Mouse (Mus musculus): ENCODE results near the gene Zcchc17. TPM values are rescaled to one million over a fixed set of nuclear protein-coding genes. Genes with fewer than 3 reads are reported as not detected.

Gene Zcchc17
- polyA plus RNA-seq, 1 experiment from 2014 or later, result 48.2 TPM

DNA sequence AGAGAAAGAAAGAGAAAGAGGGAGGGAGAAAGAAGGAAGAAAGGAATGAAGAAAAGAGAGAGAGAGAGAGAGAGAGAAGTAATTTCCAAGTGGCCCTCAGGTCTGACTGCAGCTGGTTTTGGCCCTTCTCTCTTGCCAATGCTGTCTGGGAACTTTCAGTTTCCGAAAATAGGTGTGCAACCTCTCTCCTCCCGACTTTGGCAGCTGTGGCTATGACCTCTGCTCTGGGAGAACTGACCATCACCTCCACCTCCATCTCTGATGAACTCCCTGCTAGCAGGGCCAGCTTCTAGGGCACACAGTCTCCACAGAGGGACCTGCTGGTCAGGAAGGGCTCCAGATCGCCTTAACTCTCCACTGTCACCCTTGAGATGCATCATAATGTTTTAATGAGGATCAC lies 73.2 kb downstream of the Zcchc17 start:
- H3K4me2 ChIP-seq, result no peak overlapping the region
- no peaks in the 10 kb centered on the region for H3K4me1 ChIP-seq (replicated peaks)
- peaks cover 30% of the 10 kb centered on the region for H3K27me3 ChIP-seq (replicated peaks)
- no peaks in the 10 kb centered on the region for H3K36me3 ChIP-seq
- no peak overlapping the region for H3K9ac ChIP-seq
- no peaks in the 10 kb centered on the region for H3K9me3 ChIP-seq (replicated peaks)
- 26% methylated on average over 3 of the region's 3 CpGs for WGBS
- H3K4me3 ChIP-seq, result no peak overlapping the region
- no peak for ATAC-seq (ENCODE audit: insufficient number of reproducible peaks, low FRiP score)
- H3K27ac ChIP-seq (ENCODE audit: poor library complexity, severe bottlenecking), result no peak overlapping the region

DNA sequence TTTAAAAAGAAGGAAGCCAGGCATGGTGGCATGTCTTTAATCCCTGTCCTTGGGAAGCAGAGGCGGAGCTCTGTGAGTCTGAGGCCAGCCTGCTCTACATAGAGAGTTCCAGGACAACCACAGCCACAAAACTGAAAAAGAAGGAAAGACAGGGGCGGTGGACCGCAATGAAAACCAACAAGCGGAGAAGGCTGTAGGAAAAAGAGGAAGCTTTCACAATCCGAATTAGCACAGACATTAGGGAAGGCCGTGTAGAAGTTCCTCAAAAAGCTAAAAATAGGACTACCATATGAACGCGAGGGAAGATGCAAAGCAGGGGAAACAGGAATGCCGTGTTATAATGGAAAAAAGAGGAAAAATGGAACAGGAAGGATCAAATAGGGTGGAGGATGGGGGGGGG lies 75.9 kb downstream of the Zcchc17 start:
- H3K9ac ChIP-seq, result no peak overlapping the region
- 60% methylated on average over 9 of the region's 9 CpGs for WGBS

DNA sequence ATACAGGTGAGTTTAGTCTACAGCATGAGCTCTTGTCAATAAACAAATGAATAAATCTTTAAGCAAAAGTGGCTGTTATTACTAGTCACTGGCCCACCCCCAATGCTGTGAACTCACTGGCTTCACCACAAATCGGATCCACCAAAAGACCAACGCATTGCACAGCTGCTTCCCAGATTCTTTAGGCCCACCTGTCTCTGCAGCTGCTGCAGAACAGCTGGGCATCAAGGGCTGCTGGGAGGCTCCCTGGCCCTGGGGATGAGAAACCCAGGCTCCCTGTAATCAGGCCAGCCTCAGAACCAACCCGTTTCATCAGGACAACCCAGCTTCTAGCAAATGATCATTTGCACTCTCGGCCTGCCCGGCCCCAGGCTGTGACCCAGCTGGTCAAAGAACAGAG lies 76.9 kb downstream of the Zcchc17 start:
- no peak overlapping the region for H3K9ac ChIP-seq
- H3K4me1 ChIP-seq (replicated peaks), result no peaks in the 10 kb centered on the region
- no peak overlapping the region for H3K4me3 ChIP-seq
- 69% methylated on average over 5 of the region's 5 CpGs for WGBS
- H3K9me3 ChIP-seq (replicated peaks), result no peaks in the 10 kb centered on the region
- no peaks in the 10 kb centered on the region for H3K36me3 ChIP-seq
- H3K4me2 ChIP-seq, result no peak overlapping the region
- peaks cover 56% of the 10 kb centered on the region for H3K27me3 ChIP-seq (replicated peaks)
- no peak overlapping the region for H3K27ac ChIP-seq (ENCODE audit: poor library complexity, severe bottlenecking)
- ATAC-seq (ENCODE audit: insufficient number of reproducible peaks, low FRiP score), result no peak

More for the DNA sequence above, 75.9 kb downstream of the Zcchc17 start:
- ATAC-seq (ENCODE audit: insufficient number of reproducible peaks, low FRiP score), result no peak
- Histone ChIP-seq H3K4me2 (no peak overlapping the region), H3K4me1 (replicated peaks) (no peaks in the 10 kb centered on the region), H3K36me3 (no peaks in the 10 kb centered on the region), H3K9me3 (replicated peaks) (no peaks in the 10 kb centered on the region), H3K4me3 (no peak overlapping the region), H3K27me3 (replicated peaks) (peaks cover 46% of the 10 kb centered on the region), H3K27ac (ENCODE audit: poor library complexity, severe bottlenecking) (no peak overlapping the region)

DNA sequence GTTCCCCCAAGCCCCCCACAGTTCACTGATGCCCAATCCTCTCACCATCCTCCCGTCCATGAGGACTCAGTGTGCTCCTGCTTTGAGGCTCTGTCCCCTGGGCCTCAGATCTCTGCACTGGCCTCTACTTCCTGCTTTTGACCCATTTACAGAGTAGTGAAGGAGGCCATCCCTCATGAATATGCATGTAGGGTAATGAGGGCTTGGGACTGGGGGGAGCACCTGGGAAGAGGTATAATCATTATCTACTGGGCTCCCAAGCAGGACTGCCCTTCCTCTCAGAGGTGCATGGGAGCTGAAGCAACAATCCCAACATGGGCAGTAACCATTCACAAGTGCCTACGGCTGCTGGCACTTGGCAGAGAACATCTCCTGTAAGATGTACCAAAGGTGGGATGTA lies 80.6 kb downstream of the Zcchc17 start, which contains the start of gene Serinc2:
Gene Serinc2 (minus strand): TSS at position 101 of the 400 bp plus-strand sequence.
- Histone ChIP-seq H3K4me3 (no peak within 1 kb of the TSS), H3K4me1 (replicated peaks) (peaks cover 14% of the 10 kb centered on the region), H3K27me3 (replicated peaks) (peaks cover 84% of the 10 kb centered on the region), H3K9me3 (replicated peaks) (no peaks in the 10 kb centered on the region), H3K27ac (ENCODE audit: poor library complexity, severe bottlenecking) (no peak within 1 kb of the TSS), H3K9ac (no peak within 1 kb of the TSS), H3K4me2 (no peak within 1 kb of the TSS), H3K36me3 (no peaks in the 10 kb centered on the region)
- WGBS, result 66% methylated on average over 2 of the region's 2 CpGs
- ATAC-seq (ENCODE audit: insufficient number of reproducible peaks, low FRiP score), result no peak

DNA sequence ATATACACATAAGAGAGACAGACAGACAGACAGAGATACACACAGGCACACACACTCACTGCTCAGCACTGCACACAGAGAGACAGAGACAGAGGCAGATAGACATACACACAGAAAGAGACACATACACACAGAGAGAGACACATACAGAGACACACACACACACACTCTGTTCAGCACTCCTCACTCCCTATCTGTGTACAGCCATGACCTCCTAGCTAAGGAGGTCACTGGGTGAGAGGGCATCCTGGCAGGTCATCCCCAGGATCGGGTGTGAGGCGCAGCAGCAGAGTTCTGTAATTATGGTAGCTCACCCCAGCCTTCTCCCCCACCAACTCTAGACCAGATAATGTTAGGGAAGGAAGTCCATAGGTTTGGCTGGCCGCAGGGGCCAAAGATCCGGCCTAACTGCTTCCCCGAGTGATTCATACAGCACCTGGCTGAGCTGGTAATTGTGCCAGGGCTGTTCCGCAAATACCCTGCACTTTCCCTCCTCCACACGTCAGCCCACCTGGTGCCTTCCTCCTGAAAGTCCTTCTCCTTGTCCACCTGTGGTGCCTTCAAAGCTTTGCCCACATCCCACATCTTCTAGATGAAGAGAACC lies 83.1 kb downstream of the Zcchc17 start:
- Histone ChIP-seq H3K36me3 (no peaks in the 10 kb centered on the region), H3K27ac (ENCODE audit: poor library complexity, severe bottlenecking) (no peak overlapping the region), H3K4me2 (no peak overlapping the region), H3K4me3 (no peak overlapping the region), H3K9ac (no peak overlapping the region), H3K9me3 (replicated peaks) (no peaks in the 10 kb centered on the region), H3K27me3 (replicated peaks) (peaks cover 95% of the 10 kb centered on the region), H3K4me1 (replicated peaks) (peaks cover 20% of the 10 kb centered on the region)
- ATAC-seq (ENCODE audit: insufficient number of reproducible peaks, low FRiP score), result no peak
- WGBS, result 66% methylated on average over 7 of the region's 7 CpGs

DNA sequence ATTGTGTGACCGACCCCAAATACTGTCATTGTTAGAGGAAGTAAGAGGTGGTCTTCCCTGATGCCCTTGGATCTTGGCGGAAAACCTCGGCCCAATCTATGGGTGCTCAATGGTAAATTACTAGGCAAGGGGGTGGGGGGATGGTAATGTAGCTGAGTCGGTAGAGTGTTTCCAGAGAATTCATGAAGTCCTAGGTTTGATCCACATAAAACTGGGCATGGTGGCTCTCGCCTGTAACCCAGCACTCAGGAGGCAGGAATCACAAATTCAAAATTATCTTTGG lies 84.0 kb downstream of the Zcchc17 start:
- no peaks in the 10 kb centered on the region for H3K36me3 ChIP-seq
- 49% methylated on average over 5 of the region's 5 CpGs for WGBS
- H3K9me3 ChIP-seq (replicated peaks), result no peaks in the 10 kb centered on the region
- no peak overlapping the region for H3K9ac ChIP-seq
- peaks cover 20% of the 10 kb centered on the region for H3K4me1 ChIP-seq (replicated peaks)
- H3K4me2 ChIP-seq, result peak overlapping the region; percentile 92; the same call in 1 of the 2 replicates
- H3K27ac ChIP-seq (ENCODE audit: poor library complexity, severe bottlenecking), result no peak overlapping the region
- peaks cover 95% of the 10 kb centered on the region for H3K27me3 ChIP-seq (replicated peaks)
- no peak for ATAC-seq (ENCODE audit: insufficient number of reproducible peaks, low FRiP score)
- peak overlapping the region; percentile 56 for H3K4me3 ChIP-seq

DNA sequence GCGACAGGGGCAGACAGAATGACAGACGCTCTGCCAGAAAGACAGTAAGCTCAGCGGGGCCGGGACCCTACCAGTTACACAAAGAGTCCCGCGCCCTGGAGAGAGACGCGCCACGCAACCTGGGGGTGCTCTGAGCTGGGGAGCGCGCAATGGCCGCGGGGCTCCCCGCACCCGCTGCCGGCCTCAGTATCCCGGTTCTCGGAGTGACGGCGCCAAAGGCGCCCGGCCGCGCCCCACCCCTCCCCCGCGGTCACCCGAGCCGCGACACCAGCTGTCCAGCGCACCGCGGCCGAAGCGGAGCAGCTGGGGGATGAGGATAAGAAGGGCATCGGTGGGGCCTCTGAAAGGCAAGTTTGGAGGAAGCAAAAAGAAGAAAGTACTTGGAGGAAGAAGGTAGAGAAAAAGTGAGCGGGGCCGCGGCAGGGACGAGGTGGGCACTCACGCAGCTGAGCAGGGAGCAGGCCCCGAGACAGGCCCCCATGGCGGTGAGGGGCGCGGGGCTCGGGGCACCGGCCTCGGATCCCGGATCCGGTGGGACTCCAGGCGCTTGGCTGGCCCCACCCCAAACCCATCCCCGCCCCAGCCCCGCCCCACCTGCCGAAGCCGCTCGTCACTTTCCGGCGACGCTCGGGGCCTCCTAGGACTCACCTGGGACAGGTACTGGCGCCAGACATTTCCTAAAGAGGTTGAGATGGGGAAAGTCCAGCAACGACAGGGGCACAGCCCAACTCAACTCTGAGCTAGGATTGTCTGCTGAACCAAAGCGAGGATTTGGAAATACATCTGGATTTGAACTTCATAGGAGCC lies 84.5 kb downstream of the Zcchc17 start:
- Histone ChIP-seq H3K4me2 (peak overlapping the region; percentile 92), H3K27me3 (replicated peaks) (peaks cover 94% of the 10 kb centered on the region), H3K36me3 (no peaks in the 10 kb centered on the region), H3K9ac (peak overlapping the region; percentile 66), H3K4me3 (peak overlapping the region; percentile 56), H3K4me1 (replicated peaks) (peaks cover 20% of the 10 kb centered on the region), H3K9me3 (replicated peaks) (no peaks in the 10 kb centered on the region), H3K27ac (ENCODE audit: poor library complexity, severe bottlenecking) (no peak overlapping the region)
- 0 out of 2 replicates have a peak, but pooled peaks have one; percentile 45 for ATAC-seq (ENCODE audit: insufficient number of reproducible peaks, low FRiP score)
- 2% methylated on average over 61 of the region's 62 CpGs for WGBS

DNA sequence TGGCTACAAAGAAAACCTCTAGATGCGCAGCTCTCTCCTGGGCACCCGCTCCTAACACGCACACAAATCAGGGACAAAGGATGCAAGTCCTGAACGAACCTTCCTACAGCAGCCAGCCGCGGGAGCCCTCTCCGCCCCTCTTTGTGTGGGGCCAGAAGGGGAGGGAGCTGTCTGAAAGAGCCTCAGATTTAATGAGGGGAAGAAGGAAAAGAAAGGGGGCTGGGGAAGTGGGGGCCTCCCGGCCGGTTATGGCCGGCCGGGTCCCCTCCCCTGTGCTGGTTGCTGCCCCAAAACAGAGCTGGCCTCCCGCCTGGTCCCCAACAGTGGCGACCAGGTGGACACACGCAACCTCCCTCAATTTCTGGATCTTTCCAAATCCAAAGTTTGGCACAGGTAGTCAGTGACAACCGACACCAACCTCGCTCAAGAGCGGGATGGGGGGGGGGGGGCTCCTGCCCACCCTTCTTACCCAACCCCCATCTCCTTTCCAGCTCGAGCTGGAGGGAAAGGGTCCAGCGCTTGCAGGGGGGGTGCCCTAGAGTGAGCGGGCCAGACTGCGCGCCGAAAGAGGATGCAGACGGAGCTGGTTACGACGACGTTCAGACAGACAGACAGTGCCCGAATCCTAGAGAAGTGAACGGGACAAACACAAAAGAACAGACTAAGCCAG lies 85.3 kb downstream of the Zcchc17 start:
- ATAC-seq (ENCODE audit: insufficient number of reproducible peaks, low FRiP score), result no peak
- H3K27ac ChIP-seq (ENCODE audit: poor library complexity, severe bottlenecking), result peak overlapping the region; percentile 28; the same call in 1 of the 2 replicates
- WGBS, result under 1% methylated on average over 28 of the region's 29 CpGs
- H3K4me3 ChIP-seq, result peak overlapping the region; percentile 56
- H3K4me1 ChIP-seq (replicated peaks), result peaks cover 20% of the 10 kb centered on the region
- H3K9me3 ChIP-seq (replicated peaks), result no peaks in the 10 kb centered on the region
- H3K27me3 ChIP-seq (replicated peaks), result peaks cover 92% of the 10 kb centered on the region
- H3K9ac ChIP-seq, result peak overlapping the region; percentile 66
- no peaks in the 10 kb centered on the region for H3K36me3 ChIP-seq
- peak overlapping the region; percentile 92 for H3K4me2 ChIP-seq

DNA sequence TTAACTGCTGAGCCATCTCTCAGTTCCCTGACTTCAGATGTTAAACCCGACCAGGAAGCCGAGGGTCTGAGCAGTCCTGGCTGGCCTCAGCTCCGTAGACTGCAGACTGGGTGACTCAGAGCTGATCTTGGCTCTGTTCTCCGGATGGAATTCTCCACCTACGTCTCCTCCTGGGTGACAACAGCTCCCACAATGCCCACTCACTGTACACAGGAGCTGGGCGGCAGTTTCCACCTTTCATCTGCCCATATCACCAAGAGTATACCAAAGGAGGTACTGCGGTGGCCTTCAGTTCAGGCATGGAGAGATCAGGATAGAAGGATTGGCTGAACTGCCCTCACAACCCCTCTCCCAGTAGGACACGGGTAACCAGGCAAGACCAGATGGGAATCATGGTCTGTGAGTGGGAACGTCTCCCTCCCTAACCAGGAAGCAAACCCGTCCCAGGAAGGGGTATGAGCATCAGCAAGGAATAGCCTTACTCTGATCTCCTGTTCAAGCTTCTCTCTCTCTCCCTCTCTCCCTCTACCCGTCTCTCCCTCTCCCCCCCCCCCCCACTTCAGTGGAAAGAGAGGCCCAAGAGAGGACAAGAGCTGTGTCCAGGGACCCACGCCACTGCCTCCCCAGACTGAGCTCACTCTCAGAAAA lies 85.9 kb downstream of the Zcchc17 start:
- Histone ChIP-seq H3K9ac (peak overlapping the region; percentile 66), H3K4me1 (replicated peaks) (peaks cover 20% of the 10 kb centered on the region), H3K27me3 (replicated peaks) (peaks cover 92% of the 10 kb centered on the region), H3K9me3 (replicated peaks) (no peaks in the 10 kb centered on the region), H3K36me3 (no peaks in the 10 kb centered on the region), H3K4me2 (peak overlapping the region; percentile 92), H3K27ac (ENCODE audit: poor library complexity, severe bottlenecking) (peak overlapping the region; percentile 28; the same call in 1 of the 2 replicates), H3K4me3 (peak overlapping the region; percentile 56)
- 0 out of 2 replicates have a peak, but pooled peaks have one; percentile 41 for ATAC-seq (ENCODE audit: insufficient number of reproducible peaks, low FRiP score)
- 7% methylated on average over 11 of the region's 12 CpGs for WGBS

DNA sequence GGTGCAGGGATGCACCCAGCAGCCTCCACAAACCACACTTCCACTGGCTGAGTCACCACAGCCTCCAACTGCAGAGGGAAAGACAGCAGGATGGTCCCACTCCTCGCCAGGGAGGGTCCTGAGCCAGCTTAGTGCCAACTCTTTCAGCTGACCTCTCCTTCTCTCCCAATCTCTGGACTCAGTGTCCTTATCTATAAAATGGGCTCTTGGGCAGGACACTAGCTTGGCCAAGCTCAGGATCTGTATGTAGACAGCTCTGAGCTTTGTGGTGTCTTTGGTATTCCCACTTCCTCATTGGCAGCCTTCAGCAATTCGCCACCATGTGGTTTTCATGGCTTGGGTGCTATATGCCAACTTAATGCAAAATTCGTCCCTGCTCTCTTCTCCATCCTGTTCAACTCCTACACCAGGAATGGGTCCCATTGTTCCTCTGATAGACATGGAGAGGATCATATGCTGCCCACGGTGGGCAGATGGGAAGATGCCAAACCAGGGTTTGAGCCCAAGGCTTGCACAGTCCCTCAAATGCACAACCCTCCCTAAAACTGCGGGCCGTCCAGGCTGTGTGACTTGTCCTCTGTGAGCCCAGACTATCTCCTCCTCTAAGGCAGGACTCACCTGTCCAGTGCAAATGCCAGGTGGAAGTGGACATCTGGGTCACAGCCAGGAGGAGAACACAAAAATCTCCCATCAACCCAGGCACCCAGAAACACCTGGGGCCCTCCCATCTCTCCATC lies 89.0 kb downstream of the Zcchc17 start:
- peaks cover 73% of the 10 kb centered on the region for H3K27me3 ChIP-seq (replicated peaks)
- H3K4me1 ChIP-seq (replicated peaks), result peaks cover 20% of the 10 kb centered on the region
- no peaks in the 10 kb centered on the region for H3K36me3 ChIP-seq
- 71% methylated on average over 6 of the region's 6 CpGs for WGBS
- H3K27ac ChIP-seq (ENCODE audit: poor library complexity, severe bottlenecking), result no peak overlapping the region
- H3K9me3 ChIP-seq (replicated peaks), result no peaks in the 10 kb centered on the region
- H3K4me2 ChIP-seq, result no peak overlapping the region
- H3K4me3 ChIP-seq, result no peak overlapping the region
- no peak overlapping the region for H3K9ac ChIP-seq
- ATAC-seq (ENCODE audit: insufficient number of reproducible peaks, low FRiP score), result no peak

Measured in heart, embryonic 12.5 days (tissue).